Mouse (Mus musculus) v-Abl transformed pro-B cells (cell line): ENCODE results near the gene Actl10.

Experiments used
- in situ Hi-C, 2 experiments: fragments of 400-800 bp; cut with MboI; formaldehyde crosslinking; loops; one replicate each; pipeline ENCODE4 v1.15.1; 2025; ENCODE audit not compliant: unreplicated experiment in 2 of 2

Gene Actl10

DNA sequence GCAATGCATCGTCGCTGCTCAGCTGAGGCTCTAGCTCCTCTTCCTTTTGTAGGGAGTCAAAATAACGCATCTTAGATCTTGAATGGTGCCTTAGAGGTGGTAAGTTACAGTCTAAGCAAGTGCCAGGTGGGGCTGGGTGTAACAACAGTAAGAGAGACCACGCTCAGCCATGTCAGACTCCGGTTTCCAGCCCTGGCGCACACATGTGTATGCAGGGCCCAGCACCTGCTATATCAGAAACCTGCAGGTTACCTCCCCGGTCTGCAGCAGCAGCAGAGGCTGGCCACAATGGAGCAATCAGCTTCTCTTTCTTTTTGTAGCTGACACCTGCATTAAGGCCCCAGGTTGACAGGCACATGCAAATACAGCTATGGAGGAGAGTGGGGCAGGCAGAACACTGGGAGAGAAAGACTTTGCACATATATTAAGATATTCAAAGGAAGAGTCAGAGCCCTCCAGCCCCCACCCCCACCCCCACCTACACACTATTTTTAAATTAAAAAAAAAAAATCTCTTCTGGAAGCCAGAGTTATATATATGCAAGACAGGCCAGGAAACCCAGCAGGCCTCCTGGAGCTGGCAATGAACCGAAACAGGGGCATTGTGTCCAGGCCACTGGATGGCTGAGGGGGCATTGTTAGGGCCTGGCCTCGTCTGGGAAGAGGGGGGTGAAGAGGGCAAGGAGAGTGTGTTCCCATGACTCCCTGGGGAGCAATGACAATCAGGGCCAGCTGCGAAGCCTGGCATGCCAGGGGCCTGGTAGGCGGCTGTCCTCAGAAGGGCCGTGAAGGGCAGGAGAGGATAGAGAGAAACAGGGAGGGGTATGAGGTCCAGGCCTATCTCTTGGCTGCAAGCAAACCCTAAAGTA lies 25.5 kb downstream of the Actl10 start:
- in situ Hi-C loops = no loop called here

DNA sequence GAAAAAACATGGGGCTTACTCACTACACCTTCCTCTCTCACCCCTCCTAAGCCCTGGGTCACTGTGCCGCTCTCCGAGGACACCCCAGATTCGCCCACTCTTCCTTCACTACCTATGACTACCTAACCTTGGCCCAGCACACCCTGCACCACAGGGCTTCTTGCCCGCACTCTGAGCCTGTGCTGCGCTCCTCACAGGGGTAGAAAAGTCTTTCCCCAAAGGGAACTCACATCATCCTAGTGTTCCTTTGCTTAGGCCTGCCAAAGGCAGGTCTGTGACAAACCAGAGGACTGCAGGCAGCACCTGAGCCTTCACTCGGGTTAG lies 26.1 kb downstream of the Actl10 start:
- in situ Hi-C loops = no loop called here

DNA sequence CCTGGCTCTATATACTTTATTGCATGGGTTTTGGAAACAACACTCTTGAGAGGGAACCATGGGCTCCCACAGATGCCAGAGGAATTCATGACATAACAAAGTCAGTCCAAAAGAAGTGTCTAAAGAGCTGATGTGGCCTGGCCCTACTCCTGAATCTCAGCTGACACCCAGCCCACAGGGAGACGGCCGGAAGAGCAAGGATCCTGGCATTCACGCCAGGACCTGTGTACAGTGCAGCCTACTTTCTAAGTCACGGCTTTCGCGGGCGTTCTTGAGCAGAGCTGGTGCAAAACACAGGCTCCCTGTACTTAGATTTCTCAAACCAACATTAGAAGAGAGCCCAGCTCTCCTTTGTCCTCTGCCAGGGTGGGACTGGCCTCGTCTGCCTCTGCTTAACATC lies 29.0 kb downstream of the Actl10 start:
- in situ Hi-C loops = loop anchor here in 1 of 2 experiments (5.0 kb wide), 2 partner anchors 43 to 163 kb away; no protein-coding TSS in a partner anchor

DNA sequence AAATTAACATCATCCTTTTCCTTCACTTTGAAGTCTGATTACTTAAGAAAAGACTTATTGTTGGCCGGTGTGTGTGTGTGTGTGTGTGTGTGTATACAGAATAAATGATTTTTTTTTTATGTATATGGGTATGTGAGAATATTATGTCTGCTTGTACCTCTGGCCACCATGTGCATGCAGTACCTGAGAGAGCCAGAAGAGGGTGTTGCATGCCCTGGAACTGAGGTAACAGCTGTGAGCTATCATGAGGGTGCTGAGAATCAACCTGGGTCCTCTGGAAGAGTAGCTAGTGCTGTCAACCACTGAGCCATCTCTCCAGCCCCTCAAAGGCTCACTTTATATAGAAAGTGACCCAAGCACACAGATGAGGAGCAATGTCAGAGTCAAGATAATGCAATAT lies 29.8 kb downstream of the Actl10 start:
- in situ Hi-C loops = loop anchor here in 1 of 2 experiments (5.0 kb wide), 2 partner anchors 44 to 164 kb away; no protein-coding TSS in a partner anchor

DNA sequence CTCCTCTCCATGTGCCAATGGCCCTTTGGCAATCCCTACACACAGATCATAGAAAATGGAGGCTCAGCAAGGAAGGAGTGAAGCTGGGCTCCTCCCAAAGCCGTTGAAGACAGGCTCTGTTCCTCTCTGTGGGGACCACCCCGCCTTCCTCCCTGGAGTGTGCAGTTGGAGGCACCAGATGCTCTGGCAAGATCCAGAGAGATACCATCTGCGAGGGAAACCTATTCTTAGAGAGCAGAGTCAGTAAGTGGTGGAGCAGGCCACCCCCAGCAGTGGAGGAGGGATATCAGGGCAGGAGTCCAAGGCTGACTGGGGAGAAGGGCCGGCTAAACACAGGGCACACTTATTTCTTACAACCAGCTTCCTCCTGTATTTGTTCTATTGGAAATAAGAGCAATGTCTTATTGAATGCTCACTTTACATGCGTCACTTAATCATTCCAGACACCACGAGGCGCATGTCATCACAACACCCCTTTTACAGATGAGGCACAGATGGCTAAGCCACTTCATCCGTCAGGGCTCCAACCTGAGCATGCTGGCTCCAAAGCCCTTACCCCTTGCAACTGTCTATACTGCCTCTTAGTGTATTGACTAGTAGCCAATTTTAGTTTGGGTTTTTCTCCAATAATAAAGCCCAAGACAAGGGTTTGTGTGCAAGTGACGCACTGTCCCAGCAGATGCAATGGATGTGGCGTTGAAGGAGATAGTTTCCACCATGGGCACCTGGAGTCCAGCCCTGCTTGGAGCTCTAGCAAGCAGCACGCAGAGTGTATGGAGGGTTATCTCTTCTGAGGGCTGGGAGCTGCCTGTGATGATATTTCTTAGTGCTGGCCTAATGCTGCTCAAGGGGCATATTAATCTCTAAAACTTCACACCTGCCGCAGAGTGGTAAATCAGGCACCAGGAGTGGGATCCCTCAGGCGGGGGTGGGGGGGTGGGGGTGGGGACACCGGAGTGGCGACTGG lies 32.6 kb downstream of the Actl10 start:
- in situ Hi-C loops = loop anchor here in 1 of 2 experiments (5.0 kb wide), 2 partner anchors 47 to 167 kb away; no protein-coding TSS in a partner anchor

DNA sequence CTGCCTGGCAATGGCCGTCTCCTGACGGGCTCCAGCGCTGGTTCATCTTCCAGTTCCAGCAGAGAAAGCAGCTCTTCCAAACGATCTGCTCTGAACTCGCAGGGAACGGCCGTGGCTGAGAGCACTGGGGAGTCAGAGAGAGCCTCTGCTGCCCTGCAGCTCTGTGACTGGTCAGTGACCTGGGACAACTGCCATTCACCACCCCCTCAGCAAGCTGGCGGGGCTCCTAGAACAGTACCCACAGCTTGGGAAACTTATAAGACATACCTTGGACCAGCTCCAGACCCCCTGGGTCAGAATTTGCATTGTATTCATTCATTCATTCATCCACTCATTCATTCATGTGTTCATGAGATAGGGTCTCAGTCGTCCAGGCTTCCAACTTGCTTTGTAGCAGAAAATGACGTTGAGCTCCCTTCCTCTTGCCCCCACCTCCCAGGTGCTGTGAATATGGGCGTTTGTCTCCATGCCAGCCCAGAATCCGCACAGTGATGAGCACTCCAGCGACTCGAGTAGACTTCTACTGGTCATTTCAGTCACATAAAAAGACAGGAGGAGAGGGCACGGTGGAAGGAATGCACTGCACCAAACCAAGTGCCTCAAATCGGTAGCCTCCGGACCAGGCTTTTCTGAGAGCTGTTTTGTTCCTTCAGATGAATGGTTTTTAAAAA lies 33.5 kb downstream of the Actl10 start:
- in situ Hi-C loops = loop anchor here in 1 of 2 experiments (5.0 kb wide), 2 partner anchors 48 to 168 kb away; no protein-coding TSS in a partner anchor

DNA sequence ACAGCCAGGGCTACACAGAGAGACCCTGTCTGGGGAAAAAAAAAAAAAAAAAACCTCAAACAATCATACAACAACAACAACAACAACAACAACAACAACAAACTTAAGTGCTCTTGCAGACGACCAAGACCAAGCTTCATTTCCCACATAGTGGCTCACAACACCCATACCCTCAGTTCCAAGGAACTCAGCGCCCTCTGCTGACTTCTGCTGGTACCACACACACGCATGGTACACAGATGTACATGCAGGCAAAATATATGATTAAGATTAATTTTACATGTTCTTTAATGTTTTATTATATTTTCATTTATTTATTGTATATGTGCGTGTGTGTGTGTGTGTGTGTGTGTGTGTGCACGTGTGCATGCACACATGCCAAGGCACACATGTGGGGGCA lies 34.8 kb downstream of the Actl10 start:
- in situ Hi-C loops = no loop called here

DNA sequence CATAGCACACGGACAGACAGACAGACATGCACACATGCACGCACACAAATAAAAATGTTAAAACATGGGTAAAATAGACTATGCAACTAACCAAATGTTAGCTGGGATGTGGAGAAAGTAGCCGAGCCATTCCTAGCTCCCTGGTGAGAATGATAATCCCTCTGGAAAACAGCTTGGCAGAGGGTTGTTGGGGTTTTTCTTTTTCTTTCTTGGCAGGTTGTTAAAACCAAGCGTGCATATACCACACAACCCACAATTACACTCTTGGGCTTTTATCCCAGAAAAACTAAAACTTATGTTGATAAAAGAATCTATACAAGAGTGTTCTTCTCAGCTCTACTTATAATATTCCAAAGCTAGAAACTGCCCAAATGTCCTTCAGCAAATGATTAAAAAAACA lies 37.5 kb downstream of the Actl10 start:
- in situ Hi-C loops = no loop called here

DNA sequence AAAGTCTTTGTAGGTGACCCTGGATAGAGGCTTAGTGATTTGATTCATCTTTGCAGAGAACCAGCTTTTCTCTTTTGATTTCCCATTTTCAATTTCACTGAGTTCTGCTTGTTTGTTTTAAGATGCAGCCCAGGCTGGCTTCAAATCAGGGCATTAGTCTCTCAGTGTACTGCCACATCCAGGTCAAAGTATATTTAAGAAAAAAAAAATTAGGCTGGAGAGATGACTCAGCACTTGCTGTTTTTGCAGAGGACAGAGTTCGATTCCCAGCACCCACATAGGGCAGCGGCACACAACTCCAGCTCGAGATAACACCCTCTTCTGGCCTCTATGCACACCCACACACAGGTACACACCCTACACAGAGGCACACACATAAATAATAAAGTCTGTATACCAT lies 39.7 kb downstream of the Actl10 start:
- in situ Hi-C loops = loop anchor here in 1 of 2 experiments (5.0 kb wide), 1 partner anchor 174 kb away; no protein-coding TSS in a partner anchor

DNA sequence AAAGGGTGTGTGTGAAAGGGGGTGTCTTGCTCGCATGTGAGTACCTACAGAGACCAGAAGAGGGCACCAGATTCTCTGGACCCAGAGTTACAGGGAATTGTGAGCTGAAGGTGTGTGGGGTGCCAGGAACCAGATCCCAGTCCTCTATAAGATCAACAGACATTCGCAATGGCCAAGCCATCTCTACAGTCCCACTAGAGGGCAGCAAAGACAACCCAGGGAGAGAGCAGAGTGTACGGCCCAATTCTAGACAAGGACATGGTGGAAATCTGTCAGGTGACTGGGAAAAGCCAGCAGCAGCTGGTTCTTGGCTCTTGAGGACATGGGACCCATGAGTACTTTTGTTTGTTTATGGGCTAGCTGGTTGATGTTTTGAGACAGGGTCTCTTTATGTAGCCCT lies 41.4 kb downstream of the Actl10 start:
- in situ Hi-C loops = loop anchor here in 1 of 2 experiments (5.0 kb wide), 1 partner anchor 176 kb away; no protein-coding TSS in a partner anchor

DNA sequence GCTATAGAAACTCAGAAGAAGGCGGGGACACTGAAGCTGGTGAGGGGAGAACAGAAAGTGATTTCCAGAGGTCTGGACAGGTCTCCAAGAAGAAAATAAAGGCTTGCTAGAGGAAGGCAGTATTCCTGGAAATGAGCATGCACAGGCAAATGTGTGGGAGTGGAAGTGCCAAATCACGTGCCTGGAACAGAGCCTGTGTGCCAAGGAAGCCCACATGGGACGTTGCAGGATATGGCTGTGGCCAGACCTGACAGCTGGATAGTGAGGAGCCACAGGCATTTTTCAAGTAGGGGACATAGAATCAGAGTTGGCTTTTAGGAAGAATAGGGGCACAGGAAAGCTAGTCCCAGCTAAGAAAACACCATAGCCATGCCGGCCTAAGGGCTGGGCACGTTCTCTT lies 44.2 kb downstream of the Actl10 start:
- in situ Hi-C loops = no loop called here

DNA sequence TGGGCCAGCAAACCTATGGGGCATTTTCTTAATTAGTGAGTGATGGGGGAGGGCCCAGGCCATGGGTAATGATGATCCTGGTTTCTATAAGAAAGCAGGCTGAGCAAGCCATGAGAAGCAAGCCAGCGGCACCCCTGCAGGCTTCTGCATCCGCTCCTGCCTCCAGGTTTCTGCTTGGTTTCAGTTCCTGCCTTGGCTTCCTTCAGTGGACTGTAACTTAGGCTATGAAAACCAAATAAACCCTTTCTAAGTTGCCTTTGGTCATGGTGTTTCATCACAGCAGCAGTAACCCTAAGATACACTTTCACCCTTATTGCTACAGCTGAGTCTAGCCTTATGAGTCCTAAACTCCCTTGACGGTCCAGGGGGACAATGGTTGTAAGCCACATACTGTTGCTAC lies 45.8 kb downstream of the Actl10 start:
- in situ Hi-C loops = no loop called here

DNA sequence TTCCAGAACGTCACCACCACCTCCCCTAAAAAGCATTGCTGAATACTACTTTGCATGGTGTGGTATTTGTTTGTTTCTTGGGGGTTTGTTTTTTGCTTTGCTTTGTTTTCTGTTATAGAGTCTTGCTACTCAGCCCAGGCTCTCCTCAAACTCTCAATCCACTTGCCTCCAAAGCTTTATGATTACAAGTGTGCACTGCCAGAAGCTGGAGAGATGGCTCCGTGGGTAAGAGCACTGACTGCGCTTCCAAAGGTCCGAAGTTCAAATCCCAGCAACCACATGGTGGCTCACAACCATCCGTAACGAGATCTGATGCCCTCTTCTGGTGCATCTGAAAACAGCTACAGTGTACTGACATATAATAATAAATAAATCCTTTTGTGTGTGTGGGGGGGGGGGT lies 49.0 kb downstream of the Actl10 start:
- in situ Hi-C loops = no loop called here

DNA sequence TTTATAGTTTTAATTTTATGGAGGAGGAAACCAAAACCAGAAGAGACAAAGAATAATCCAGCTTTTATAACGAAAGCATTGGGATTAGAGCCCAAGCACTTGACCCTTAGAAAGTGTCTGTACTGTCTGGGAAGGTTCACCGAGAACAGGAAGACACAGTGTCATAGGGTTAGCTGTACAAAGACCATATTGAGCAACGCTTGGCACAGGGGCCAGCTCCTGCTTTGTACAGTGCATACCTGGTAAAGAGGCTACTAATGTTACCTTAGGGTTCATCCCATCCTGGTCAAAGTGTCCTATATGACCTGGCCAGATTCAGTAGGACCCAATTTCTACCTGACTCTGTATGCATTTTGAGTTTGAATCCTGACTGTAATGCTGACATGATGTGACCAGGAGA lies 49.7 kb downstream of the Actl10 start:
- in situ Hi-C loops = no loop called here
